Mouse (Mus musculus): ENCODE results near the gene Rin1. TPM values are rescaled to one million over a fixed set of nuclear protein-coding genes. Genes with fewer than 3 reads are reported as not detected.
"Not testable (repeated sequence)": the region's sequence is repeated elsewhere in the genome, so short reads cannot be mapped to it uniquely, and the experiment has no call there.

Gene Rin1
- total and polyA plus RNA-seq, 3 experiments, result 1.2 to 3.0 (median 1.8) TPM

GRCm38 (mm10) chr19:5086533-5086932 lies 36.3 kb downstream of the Rin1 start:
- TF ChIP-seq CTCF (IDR thresholded peaks at IDR 0.05), result peak; percentile 34
- not testable (repeated sequence) for H3K9ac ChIP-seq (ENCODE audit: low read depth, low read length); H3K79me2 ChIP-seq (replicated peaks; ENCODE audit: control insufficient read depth, insufficient read depth, low read length); H3K4me1 ChIP-seq (ENCODE audit: control insufficient read depth, insufficient read depth, low read length); H3K27ac ChIP-seq; DNase-seq; H3K4me3 ChIP-seq; H3K36me3 ChIP-seq (ENCODE audit: control insufficient read depth, insufficient read depth, low read length)
- WGBS, result 54% methylated on average over 4 of the region's 4 CpGs
- peaks cover 11% of the 10 kb centered on the region; the same call in 1 of the 2 replicates for H3K27me3 ChIP-seq (ENCODE audit: control insufficient read depth, insufficient read depth, low read length)
- intact Hi-C loops (cut with DNase I), result loop anchor here (5.0 kb wide), 1 partner anchor 49 kb away; the partner anchor contains the start of genes AC124502.3 and B4gat1

GRCm38 (mm10) chr19:5087884-5088728 lies 37.8 kb downstream of the Rin1 start, which contains the start of gene Yif1a:
Gene Yif1a (plus strand): TSS chr19:5088538.
- no peaks in the 10 kb centered on the region for H3K36me3 ChIP-seq (ENCODE audit: control insufficient read depth, insufficient read depth, low read length)
- H3K79me2 ChIP-seq (replicated peaks; ENCODE audit: control insufficient read depth, insufficient read depth, low read length), result no peaks in the 10 kb centered on the region
- TF ChIP-seq CTCF (IDR thresholded peaks at IDR 0.05) (peak; percentile 60), EP300 (IDR thresholded peaks at IDR 0.05; ENCODE audit: insufficient read depth, low read depth, low read length) (peak; percentile 37; the same call in 1 of the 2 replicates), POLR2A (IDR thresholded peaks at IDR 0.05; ENCODE audit: insufficient read depth, low read depth, low read length) (peak; percentile 93)
- H3K27ac ChIP-seq, result peak within 1 kb of the TSS; percentile 80
- peak within 1 kb of the TSS; percentile 64 for H3K9ac ChIP-seq (ENCODE audit: low read depth, low read length)
- under 1% methylated on average over 58 of the region's 58 CpGs for WGBS
- H3K27me3 ChIP-seq (ENCODE audit: control insufficient read depth, insufficient read depth, low read length), result peaks cover 7% of the 10 kb centered on the region; the same call in 1 of the 2 replicates
- H3K4me1 ChIP-seq (ENCODE audit: control insufficient read depth, insufficient read depth, low read length), result peaks cover 5% of the 10 kb centered on the region
- intact Hi-C loops (cut with DNase I), result loop anchor here (2.0 to 5.0 kb wide), 2 partner anchors 19 to 51 kb away; partner anchors contain the start of genes AC124502.3, B4gat1 and Rab1b
- peak; percentile 94 to 96 for DNase-seq
- H3K4me3 ChIP-seq, result peak within 1 kb of the TSS; percentile 78

GRCm38 (mm10) chr19:5089324-5089723 lies 39.0 kb downstream of the Rin1 start:
- 89% methylated on average over 4 of the region's 4 CpGs for WGBS
- Histone ChIP-seq H3K4me1 (ENCODE audit: control insufficient read depth, insufficient read depth, low read length) (peaks cover 7% of the 10 kb centered on the region), H3K27ac (no peak overlapping the region), H3K9ac (ENCODE audit: low read depth, low read length) (no peak overlapping the region), H3K79me2 (replicated peaks; ENCODE audit: control insufficient read depth, insufficient read depth, low read length) (no peaks in the 10 kb centered on the region), H3K36me3 (ENCODE audit: control insufficient read depth, insufficient read depth, low read length) (no peaks in the 10 kb centered on the region), H3K4me3 (no peak overlapping the region), H3K27me3 (ENCODE audit: control insufficient read depth, insufficient read depth, low read length) (peaks cover 6% of the 10 kb centered on the region; the same call in 1 of the 2 replicates)
- intact Hi-C loops (cut with DNase I), result loop anchor here (2.0 to 5.0 kb wide), 2 partner anchors 17 to 52 kb away; partner anchors contain the start of genes AC124502.3, B4gat1 and Rab1b
- TF ChIP-seq POLR2A (IDR thresholded peaks at IDR 0.05; ENCODE audit: insufficient read depth, low read depth, low read length) (no peak), CTCF (IDR thresholded peaks at IDR 0.05) (no peak), EP300 (IDR thresholded peaks at IDR 0.05; ENCODE audit: insufficient read depth, low read depth, low read length) (no peak)
- DNase-seq, result no peak

- DNase-seq, result no peak
- intact Hi-C loops (cut with DNase I), result no loop called here
- H3K36me3 ChIP-seq (ENCODE audit: control insufficient read depth, insufficient read depth, low read length), result no peaks in the 10 kb centered on the region
- no peaks in the 10 kb centered on the region for H3K79me2 ChIP-seq (replicated peaks; ENCODE audit: control insufficient read depth, insufficient read depth, low read length)
- WGBS, result 89% methylated on average over 10 of the region's 10 CpGs
- no peaks in the 10 kb centered on the region for H3K27me3 ChIP-seq (ENCODE audit: control insufficient read depth, insufficient read depth, low read length)
- H3K27ac ChIP-seq, result no peak overlapping the region
- H3K4me1 ChIP-seq (ENCODE audit: control insufficient read depth, insufficient read depth, low read length), result peaks cover 8% of the 10 kb centered on the region
- no peak overlapping the region for H3K4me3 ChIP-seq
- no peak overlapping the region for H3K9ac ChIP-seq (ENCODE audit: low read depth, low read length)
- TF ChIP-seq CTCF (IDR thresholded peaks at IDR 0.05) (no peak), POLR2A (IDR thresholded peaks at IDR 0.05; ENCODE audit: insufficient read depth, low read depth, low read length) (no peak), EP300 (IDR thresholded peaks at IDR 0.05; ENCODE audit: insufficient read depth, low read depth, low read length) (no peak)
Measured at GRCm38 (mm10) chr19:5092083-5092482, 41.8 kb downstream of the Rin1 start.

GRCm38 (mm10) chr19:5093481-5094242 lies 43.4 kb downstream of the Rin1 start:
- Histone ChIP-seq H3K4me3 (no peak overlapping the region), H3K79me2 (replicated peaks; ENCODE audit: control insufficient read depth, insufficient read depth, low read length) (no peaks in the 10 kb centered on the region), H3K9ac (ENCODE audit: low read depth, low read length) (no peak overlapping the region), H3K27ac (no peak overlapping the region), H3K4me1 (ENCODE audit: control insufficient read depth, insufficient read depth, low read length) (peaks cover 4% of the 10 kb centered on the region), H3K36me3 (ENCODE audit: control insufficient read depth, insufficient read depth, low read length) (no peaks in the 10 kb centered on the region), H3K27me3 (ENCODE audit: control insufficient read depth, insufficient read depth, low read length) (no peaks in the 10 kb centered on the region)
- WGBS, result 71% methylated on average over 12 of the region's 12 CpGs
- no peak for DNase-seq
- intact Hi-C loops (cut with DNase I), result loop anchor here (1.0 kb wide), 1 partner anchor 46 kb away; no protein-coding TSS in a partner anchor
- TF ChIP-seq POLR2A (IDR thresholded peaks at IDR 0.05; ENCODE audit: insufficient read depth, low read depth, low read length), result no peak
- TF ChIP-seq CTCF (IDR thresholded peaks at IDR 0.05), result no peak
- TF ChIP-seq EP300 (IDR thresholded peaks at IDR 0.05; ENCODE audit: insufficient read depth, low read depth, low read length), result no peak

Data from heart, adult 2 months (tissue).